Mouse (Mus musculus) neural tube, embryonic 15.5 days (tissue): Measurements from ENCODE around the gene Nrxn2. TPM values are rescaled to one million over a fixed set of nuclear protein-coding genes. Genes with fewer than 3 reads are reported as not detected.
A peak's percentile ranks its signal among the peaks of the same experiment; 100 is the strongest.

Source experiments
- ATAC-seq: fragments of 200-750 bp; cut with Nextera tagmentation; 2 replicates; pipeline ENCODE4 v1.8.0; 2017; ENCODE audit warnings: mild to moderate bottlenecking, moderate TSS enrichment, moderate library complexity; ENCODE audit not compliant: low FRiP score
- H3K27ac ChIP-seq: fragments of 300-500 bp; sonication (generic); replicated peaks from 2 replicates; pipeline ENCODE4 v1.5.1; 2015; ENCODE audit warnings: mild to moderate bottlenecking, inconsistent platforms
- H3K27me3 ChIP-seq: fragments of 300-500 bp; sonication (generic); replicated peaks from 2 replicates; pipeline ENCODE4 v1.6.1; 2015; ENCODE audit warnings: inconsistent platforms
- H3K36me3 ChIP-seq: fragments of 300-500 bp; sonication (generic); 2 replicates; pipeline ENCODE4 v1.6.1; 2015; ENCODE audit warnings: inconsistent platforms
- H3K4me1 ChIP-seq: fragments of 300-500 bp; sonication (generic); 2 replicates; pipeline ENCODE4 v1.6.1; 2015; ENCODE audit warnings: inconsistent platforms
- H3K4me2 ChIP-seq: fragments of 300-500 bp; sonication (generic); 2 replicates; pipeline ENCODE4 v1.6.1; 2015; ENCODE audit warnings: inconsistent platforms, mild to moderate bottlenecking, moderate library complexity
- H3K4me3 ChIP-seq: fragments of 300-500 bp; sonication (generic); replicated peaks from 2 replicates; pipeline ENCODE4 v1.5.1; 2015; ENCODE audit warnings: mild to moderate bottlenecking, inconsistent platforms
- H3K9ac ChIP-seq: fragments of 300-500 bp; sonication (generic); replicated peaks from 2 replicates; pipeline ENCODE4 v1.6.1; 2015; ENCODE audit warnings: mild to moderate bottlenecking, inconsistent platforms
- H3K9me3 ChIP-seq: fragments of 300-500 bp; sonication (generic); replicated peaks from 2 replicates; pipeline ENCODE4 v1.6.1; 2016; ENCODE audit warnings: inconsistent platforms
- WGBS: fragments of 180-500 bp; shearing (Covaris S2); methylation state at CpG from one replicate; pipeline ENCODE4 v1.1.7; 2015; ENCODE audit warnings: mixed read lengths; 5-methylcytosine and 5-hydroxymethylcytosine counted together
- polyA plus RNA-seq: library from polyadenylated mRNA; unstranded; fragments of >200 nt; fragmentation: Nextera tagmentation; extraction: Ambion mirVana; gene quantifications from 2 replicates; pipeline ENCODE4 v1.2.1, GENCODE M21; 2015

Gene Nrxn2
- polyA plus RNA-seq, 1 experiment from 2014 or later: 45.7 TPM

DNA sequence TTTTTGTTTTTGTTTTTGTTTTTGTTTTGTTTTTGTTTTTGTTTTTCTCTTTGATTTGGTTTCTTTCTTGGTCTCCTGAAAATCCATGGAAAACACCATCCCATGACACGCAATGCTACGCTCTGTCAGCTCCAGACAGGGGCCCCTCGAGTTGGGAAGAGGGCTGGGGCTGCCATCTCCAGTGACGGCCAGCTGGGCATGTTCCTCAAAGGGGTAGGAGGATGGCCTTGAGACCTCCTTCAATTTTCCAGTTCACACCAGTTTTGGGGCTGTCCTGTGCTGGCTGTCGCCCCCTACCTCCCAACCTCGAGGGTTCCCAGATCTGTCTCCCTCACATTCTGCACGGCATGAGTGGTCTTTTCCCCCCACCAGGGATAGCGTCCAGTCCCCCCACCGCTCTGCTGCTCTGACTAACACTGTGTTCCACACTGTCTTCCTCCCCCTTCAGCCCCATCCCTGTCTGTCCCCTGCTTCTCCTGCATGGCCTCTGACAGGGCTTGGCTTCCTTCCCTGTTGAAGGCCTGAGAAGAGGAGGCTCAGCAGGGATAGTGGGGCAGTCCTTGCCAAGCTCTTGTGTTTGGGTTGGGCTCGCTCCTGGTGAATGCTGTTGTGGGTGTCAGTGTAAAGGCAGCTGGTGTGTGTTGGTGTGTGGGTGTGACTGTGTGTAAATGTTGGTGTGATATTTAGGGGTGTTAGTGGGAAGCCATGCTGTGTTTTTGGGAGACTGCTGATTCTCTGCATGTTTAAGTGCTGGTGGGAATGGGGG is 46.0 kb downstream of the Nrxn2 start:
- Histone ChIP-seq H3K4me3 (no peak overlapping the region), H3K4me1 (peaks cover 14% of the 10 kb centered on the region), H3K36me3 (0 out of 2 replicates have a peak, but pooled peaks cover 7% of the 10 kb centered on the region), H3K27ac (peak overlapping the region; percentile 54), H3K4me2 (no peak overlapping the region), H3K27me3 (no peaks in the 10 kb centered on the region), H3K9me3 (no peaks in the 10 kb centered on the region), H3K9ac (no peak overlapping the region)
- peak; percentile 39; the same call in 1 of the 2 replicates for ATAC-seq
- 48% methylated on average over 10 of the region's 10 CpGs for WGBS

DNA sequence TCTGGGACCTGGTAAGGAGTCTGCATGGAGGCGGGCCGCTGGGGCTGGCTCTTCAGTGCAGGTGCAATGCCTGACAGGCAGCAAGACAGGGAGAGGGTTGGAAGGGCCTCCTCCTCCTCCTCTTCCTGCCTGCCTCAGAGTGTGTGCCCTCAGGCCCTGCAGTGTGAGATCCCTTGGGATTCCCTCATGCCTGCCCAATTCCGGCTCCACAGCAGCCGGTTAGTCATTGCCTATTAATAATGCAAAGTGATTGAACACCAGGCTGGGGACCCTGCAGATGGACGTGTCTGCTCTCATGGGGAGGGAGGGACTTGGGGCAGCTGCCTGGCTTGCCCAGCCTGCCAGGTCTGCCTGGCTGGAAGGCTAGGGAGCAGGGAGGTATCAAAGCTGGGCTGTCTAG is 46.6 kb downstream of the Nrxn2 start:
- Histone ChIP-seq H3K4me1 (peaks cover 14% of the 10 kb centered on the region), H3K36me3 (0 out of 2 replicates have a peak, but pooled peaks cover 4% of the 10 kb centered on the region), H3K27me3 (no peaks in the 10 kb centered on the region), H3K4me3 (no peak overlapping the region), H3K9me3 (no peaks in the 10 kb centered on the region), H3K27ac (peak overlapping the region; percentile 54; the same call in 1 of the 2 replicates), H3K4me2 (no peak overlapping the region), H3K9ac (no peak overlapping the region)
- 27% methylated on average over 5 of the region's 5 CpGs for WGBS
- peak; percentile 18; the same call in 1 of the 2 replicates for ATAC-seq

DNA sequence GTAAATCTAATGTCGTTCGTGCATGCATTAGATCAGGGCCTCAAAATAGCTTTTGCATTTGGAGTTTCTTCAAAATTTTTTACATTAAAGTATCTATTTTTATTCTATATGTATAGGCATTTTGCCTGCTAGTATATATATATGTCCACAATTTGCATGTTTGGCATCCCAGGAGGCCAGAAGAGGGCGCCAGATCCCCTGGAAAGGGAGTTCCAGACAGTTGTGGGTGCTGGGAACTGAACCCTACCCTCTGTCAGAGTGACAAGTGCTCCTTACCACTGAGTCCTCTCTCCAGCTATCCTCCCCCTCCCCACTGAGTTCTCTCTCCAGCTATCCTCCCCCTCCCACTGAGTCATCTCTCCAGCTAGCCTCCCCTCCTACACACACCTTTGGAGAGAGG is 48.4 kb downstream of the Nrxn2 start:
- Histone ChIP-seq H3K36me3 (peaks cover 9% of the 10 kb centered on the region; the same call in 1 of the 2 replicates), H3K4me3 (no peak overlapping the region), H3K9ac (no peak overlapping the region), H3K9me3 (no peaks in the 10 kb centered on the region), H3K27me3 (no peaks in the 10 kb centered on the region), H3K4me2 (no peak overlapping the region), H3K4me1 (peaks cover 14% of the 10 kb centered on the region), H3K27ac (no peak overlapping the region)
- 95% methylated on average over 3 of the region's 3 CpGs for WGBS
- no peak for ATAC-seq

DNA sequence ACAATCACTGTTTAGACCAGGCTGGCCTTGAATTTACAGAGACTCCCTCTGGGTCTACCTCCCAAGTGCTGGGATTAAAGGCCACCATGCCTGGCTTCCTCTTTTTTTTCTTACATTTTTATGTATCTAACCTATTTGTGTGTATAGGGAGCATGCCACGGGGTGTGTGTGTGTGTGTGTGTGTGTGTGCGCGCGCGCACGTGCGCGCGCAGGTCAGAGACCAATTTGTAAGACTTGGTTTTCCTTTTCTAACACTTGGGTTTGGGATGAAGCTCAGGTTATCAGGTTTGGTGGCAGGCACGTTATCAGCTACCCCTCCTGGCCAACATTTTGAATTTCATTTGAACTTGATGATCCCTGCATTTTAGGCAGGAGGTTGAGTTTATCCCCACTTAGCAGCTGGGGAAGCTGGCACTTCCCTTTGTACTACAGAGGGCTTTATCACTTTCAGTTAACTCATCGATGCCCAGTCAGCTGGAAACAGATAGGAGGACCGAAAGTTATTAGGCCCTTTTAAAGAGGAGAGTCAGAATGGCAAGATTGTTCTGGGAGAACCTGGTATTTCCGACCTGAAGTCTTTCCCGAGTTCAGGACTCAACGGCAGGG is 48.9 kb downstream of the Nrxn2 start:
- no peaks in the 10 kb centered on the region for H3K9me3 ChIP-seq
- no peak overlapping the region for H3K4me2 ChIP-seq
- no peaks in the 10 kb centered on the region for H3K27me3 ChIP-seq
- H3K4me1 ChIP-seq: peaks cover 14% of the 10 kb centered on the region
- 83% methylated on average over 15 of the region's 15 CpGs for WGBS
- no peak for ATAC-seq
- no peak overlapping the region for H3K9ac ChIP-seq
- no peak overlapping the region for H3K27ac ChIP-seq
- H3K4me3 ChIP-seq: no peak overlapping the region
- peaks cover 14% of the 10 kb centered on the region; the same call in 1 of the 2 replicates for H3K36me3 ChIP-seq

DNA sequence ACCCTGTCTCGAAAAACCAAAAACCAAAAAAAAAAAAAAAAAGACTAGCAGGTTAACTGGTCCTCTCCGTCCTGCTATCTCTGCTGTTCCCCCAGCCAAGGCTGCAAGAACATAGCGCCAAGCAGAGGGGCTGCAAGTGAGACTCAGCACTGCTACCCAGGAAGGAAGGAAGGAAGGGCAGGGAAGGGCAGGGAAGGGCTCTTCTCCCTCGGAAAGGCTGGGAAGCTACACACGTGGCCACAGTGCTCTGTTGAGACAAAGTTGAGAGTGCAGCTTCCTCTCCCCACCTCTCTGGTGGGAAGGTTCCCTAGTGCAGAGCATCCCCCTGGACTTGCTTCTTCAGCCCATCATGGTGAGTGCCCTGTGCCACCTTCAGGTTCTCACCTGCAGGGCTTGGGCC is 53.1 kb downstream of the Nrxn2 start:
- Histone ChIP-seq H3K36me3 (peaks cover 39% of the 10 kb centered on the region), H3K27ac (no peak overlapping the region), H3K4me1 (0 out of 2 replicates have a peak, but pooled peaks cover 6% of the 10 kb centered on the region), H3K4me2 (no peak overlapping the region), H3K9me3 (no peaks in the 10 kb centered on the region), H3K27me3 (no peaks in the 10 kb centered on the region), H3K9ac (no peak overlapping the region), H3K4me3 (no peak overlapping the region)
- no peak for ATAC-seq
- 83% methylated on average over 5 of the region's 5 CpGs for WGBS

DNA sequence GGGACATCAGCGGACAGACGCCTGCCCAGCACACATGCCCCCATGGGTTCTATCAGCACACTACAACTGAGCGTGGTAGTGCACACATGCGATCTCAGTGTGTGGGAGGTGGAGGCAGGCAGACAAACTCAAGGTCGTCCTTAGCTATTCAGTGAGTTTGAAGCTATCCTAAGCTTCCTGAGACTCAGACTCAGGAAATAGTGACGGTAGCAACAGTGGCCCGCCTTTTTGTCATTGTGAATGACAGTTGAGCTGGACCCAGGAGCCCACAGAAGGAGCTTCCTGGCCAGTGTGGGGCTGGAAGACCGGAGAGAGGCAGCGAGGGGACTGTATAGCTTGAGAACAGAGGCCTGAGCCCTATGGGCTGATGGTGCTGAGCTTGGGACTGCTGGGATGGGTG is 54.3 kb downstream of the Nrxn2 start:
- no peaks in the 10 kb centered on the region for H3K27me3 ChIP-seq
- no peak overlapping the region for H3K9ac ChIP-seq
- H3K4me1 ChIP-seq: 0 out of 2 replicates have a peak, but pooled peaks cover 6% of the 10 kb centered on the region
- WGBS: 88% methylated on average over 9 of the region's 9 CpGs
- no peak overlapping the region for H3K4me3 ChIP-seq
- H3K27ac ChIP-seq: no peak overlapping the region
- peaks cover 46% of the 10 kb centered on the region for H3K36me3 ChIP-seq
- H3K9me3 ChIP-seq: no peaks in the 10 kb centered on the region
- H3K4me2 ChIP-seq: no peak overlapping the region
- no peak for ATAC-seq

DNA sequence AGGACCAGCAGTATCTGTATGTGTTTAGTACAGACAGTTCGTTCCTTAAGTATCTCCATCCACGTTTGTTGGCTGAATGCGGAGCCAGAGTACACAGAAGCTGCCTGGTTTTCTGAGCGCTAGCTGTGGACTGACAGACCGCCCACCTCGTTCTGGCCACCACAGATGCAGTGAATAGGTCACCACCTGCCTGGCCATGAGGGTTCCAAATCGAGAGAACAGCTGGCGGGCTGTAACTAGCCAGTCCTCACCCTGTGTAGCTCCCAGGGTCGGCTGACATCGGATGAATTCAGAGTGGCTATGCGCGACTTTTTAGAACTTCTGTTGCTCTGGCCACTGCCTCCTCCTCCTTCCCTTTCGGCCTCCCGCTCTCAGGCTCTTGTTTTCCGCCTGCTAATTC is 56.2 kb downstream of the Nrxn2 start:
- 0 out of 2 replicates have a peak, but pooled peaks cover 6% of the 10 kb centered on the region for H3K4me1 ChIP-seq
- no peak overlapping the region; the same call in 1 of the 2 replicates for H3K27ac ChIP-seq
- H3K27me3 ChIP-seq: no peaks in the 10 kb centered on the region
- no peak for ATAC-seq
- peaks cover 50% of the 10 kb centered on the region for H3K36me3 ChIP-seq
- WGBS: 38% methylated on average over 15 of the region's 15 CpGs
- no peak overlapping the region for H3K9ac ChIP-seq
- H3K4me3 ChIP-seq: no peak overlapping the region
- H3K9me3 ChIP-seq: no peaks in the 10 kb centered on the region
- H3K4me2 ChIP-seq: no peak overlapping the region

DNA sequence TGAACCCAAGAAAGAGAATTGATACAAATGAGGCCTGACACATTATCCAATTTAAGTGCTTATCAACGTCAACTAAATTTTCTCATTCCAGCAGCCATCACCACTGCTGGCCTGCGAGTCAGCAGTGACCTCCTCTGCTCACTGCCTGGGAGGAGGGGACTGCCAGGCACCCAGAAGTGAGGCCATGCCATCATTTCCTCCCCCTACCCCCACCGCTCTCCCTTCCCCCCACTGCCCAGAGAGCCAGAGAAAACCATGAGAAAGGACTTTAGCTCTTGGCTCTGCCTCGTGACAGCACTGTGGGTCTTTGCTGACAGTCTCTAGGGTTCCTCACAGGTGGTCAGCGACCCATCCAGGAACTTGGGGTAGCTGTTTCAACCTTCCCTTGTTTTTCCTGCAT is 56.6 kb downstream of the Nrxn2 start:
- H3K36me3 ChIP-seq: peaks cover 50% of the 10 kb centered on the region
- H3K9me3 ChIP-seq: no peaks in the 10 kb centered on the region
- 55% methylated on average over 5 of the region's 5 CpGs for WGBS
- no peak overlapping the region; the same call in 1 of the 2 replicates for H3K27ac ChIP-seq
- no peak overlapping the region for H3K4me2 ChIP-seq
- no peak for ATAC-seq
- no peaks in the 10 kb centered on the region for H3K27me3 ChIP-seq
- H3K4me3 ChIP-seq: no peak overlapping the region
- H3K9ac ChIP-seq: no peak overlapping the region
- H3K4me1 ChIP-seq: 0 out of 2 replicates have a peak, but pooled peaks cover 6% of the 10 kb centered on the region

DNA sequence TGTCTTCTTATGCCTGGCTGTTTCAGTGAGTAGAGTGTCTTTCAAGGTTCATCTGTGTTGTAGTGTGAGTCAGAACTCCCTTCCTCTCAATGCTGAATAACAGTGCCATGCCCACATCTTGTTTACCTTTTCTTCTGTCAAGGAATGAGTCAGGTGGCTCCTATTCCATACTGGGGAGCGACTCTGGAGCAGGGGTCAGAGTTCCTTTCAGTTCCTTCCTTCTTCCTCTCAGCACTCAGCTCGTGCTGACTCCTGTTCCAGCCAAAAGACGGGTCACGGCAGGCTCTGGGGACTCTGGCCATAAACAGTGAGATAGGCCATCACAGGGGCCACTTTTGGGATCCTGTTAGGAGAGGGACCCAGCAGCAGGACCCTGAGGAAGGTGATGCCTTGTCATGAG is 58.5 kb downstream of the Nrxn2 start:
- H3K27me3 ChIP-seq: no peaks in the 10 kb centered on the region
- H3K9me3 ChIP-seq: no peaks in the 10 kb centered on the region
- H3K27ac ChIP-seq: no peak overlapping the region
- H3K4me2 ChIP-seq: no peak overlapping the region
- H3K36me3 ChIP-seq: peaks cover 50% of the 10 kb centered on the region
- no peak overlapping the region for H3K4me3 ChIP-seq
- 0 out of 2 replicates have a peak, but pooled peaks cover 6% of the 10 kb centered on the region for H3K4me1 ChIP-seq
- no peak for ATAC-seq
- WGBS: 62% methylated on average over 4 of the region's 4 CpGs
- H3K9ac ChIP-seq: no peak overlapping the region

DNA sequence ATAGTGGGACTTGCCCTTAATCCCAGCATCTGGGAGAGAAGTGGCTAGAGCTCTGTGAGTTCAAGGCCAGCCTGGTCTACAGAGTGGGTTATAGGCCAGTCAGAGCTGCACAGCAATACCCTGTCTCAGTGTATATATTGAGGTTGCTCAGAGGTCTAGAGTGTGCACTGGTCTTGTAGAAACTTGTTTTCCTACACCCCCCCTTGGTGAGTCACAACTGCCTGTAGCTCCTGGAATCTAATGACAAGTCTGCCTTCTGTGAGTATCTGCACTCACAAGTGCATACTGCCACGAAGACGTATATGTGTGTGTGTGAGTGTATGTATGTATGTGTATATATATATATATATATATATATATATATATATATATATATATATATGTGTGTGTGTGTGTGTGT is 60.0 kb downstream of the Nrxn2 start:
- no peak overlapping the region for H3K4me2 ChIP-seq
- no peaks in the 10 kb centered on the region for H3K27me3 ChIP-seq
- 91% methylated on average over 2 of the region's 2 CpGs for WGBS
- no peak overlapping the region for H3K27ac ChIP-seq
- ATAC-seq: no peak
- H3K9me3 ChIP-seq: no peaks in the 10 kb centered on the region
- no peak overlapping the region for H3K4me3 ChIP-seq
- H3K4me1 ChIP-seq: 0 out of 2 replicates have a peak, but pooled peaks cover 6% of the 10 kb centered on the region
- no peak overlapping the region for H3K9ac ChIP-seq
- peaks cover 47% of the 10 kb centered on the region for H3K36me3 ChIP-seq

DNA sequence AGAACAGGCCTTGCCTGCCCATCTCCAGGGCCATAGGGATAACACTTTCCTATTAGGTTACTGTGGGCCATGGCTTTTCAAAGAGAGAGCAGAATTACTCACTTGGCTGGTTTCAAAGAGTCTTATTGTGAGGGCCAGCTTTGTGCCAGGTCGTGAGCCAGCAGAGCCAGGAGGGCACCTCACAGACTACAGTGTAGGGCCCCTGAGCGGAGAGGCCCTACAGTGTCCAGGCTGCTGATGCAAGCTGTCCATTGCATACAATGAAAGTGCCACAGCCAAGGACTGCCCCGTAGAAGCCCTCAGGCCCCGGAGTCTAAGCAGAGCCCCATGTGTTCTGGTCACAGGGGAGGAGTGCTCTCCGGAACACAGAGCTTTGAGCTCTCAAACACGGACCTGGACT is 64.4 kb downstream of the Nrxn2 start:
- Histone ChIP-seq H3K4me2 (no peak overlapping the region), H3K9me3 (no peaks in the 10 kb centered on the region), H3K4me3 (no peak overlapping the region), H3K27me3 (no peaks in the 10 kb centered on the region), H3K27ac (no peak overlapping the region), H3K36me3 (peaks cover 27% of the 10 kb centered on the region), H3K4me1 (0 out of 2 replicates have a peak, but pooled peaks cover 8% of the 10 kb centered on the region), H3K9ac (no peak overlapping the region)
- no peak for ATAC-seq
- WGBS: 70% methylated on average over 6 of the region's 6 CpGs
